Mouse (Mus musculus) midbrain, embryonic 16.5 days (tissue): ENCODE data around the gene Gm19684. TPM values are rescaled to one million over a fixed set of nuclear protein-coding genes. Genes with fewer than 3 reads are reported as not detected.
"Not testable (repeated sequence)": the region's sequence is repeated elsewhere in the genome, so short reads cannot be mapped to it uniquely, and the experiment has no call there.

Experiments used
- ATAC-seq: fragments of 200-750 bp; cut with Nextera tagmentation; 2 replicates; pipeline ENCODE4 v1.8.0; 2017; ENCODE audit warnings: moderate TSS enrichment
- H3K27ac ChIP-seq: fragments of 300-500 bp; sonication (generic); 2 replicates; pipeline ENCODE4 v1.5.1; 2014; ENCODE audit warnings: mild to moderate bottlenecking, low read length, mixed read lengths
- H3K27me3 ChIP-seq: fragments of 300-500 bp; sonication (generic); 2 replicates; pipeline ENCODE4 v1.6.1; 2014; ENCODE audit warnings: low read depth, low read length, mixed read lengths; ENCODE audit not compliant: control insufficient read depth, insufficient read depth
- H3K36me3 ChIP-seq: fragments of 300-500 bp; sonication (generic); 2 replicates; pipeline ENCODE4 v1.6.1; 2014; ENCODE audit warnings: mild to moderate bottlenecking, low read length, moderate library complexity, mixed read lengths; ENCODE audit not compliant: control insufficient read depth, insufficient read depth
- H3K4me1 ChIP-seq: fragments of 300-500 bp; sonication (generic); 2 replicates; pipeline ENCODE4 v1.6.1; 2014; ENCODE audit warnings: mild to moderate bottlenecking, low read length, mixed read lengths; ENCODE audit not compliant: control insufficient read depth, insufficient read depth
- H3K4me2 ChIP-seq: fragments of 300-500 bp; sonication (generic); 2 replicates; pipeline ENCODE4 v1.6.1; 2014; ENCODE audit warnings: mild to moderate bottlenecking, low read length, mixed read lengths
- H3K4me3 ChIP-seq: fragments of 300-500 bp; sonication (generic); 2 replicates; pipeline ENCODE4 v1.5.1; 2014; ENCODE audit warnings: low read depth, mild to moderate bottlenecking, low read length, moderate library complexity, mixed read lengths
- H3K9ac ChIP-seq: fragments of 300-500 bp; sonication (generic); 2 replicates; pipeline ENCODE4 v1.6.1; 2014; ENCODE audit warnings: low read depth, low read length, mixed read lengths
- H3K9me3 ChIP-seq: fragments of 300-500 bp; sonication (generic); replicated peaks from 2 replicates; pipeline ENCODE4 v1.6.1; 2014; ENCODE audit warnings: mild to moderate bottlenecking, low read length, mixed read lengths; ENCODE audit not compliant: control insufficient read depth, poor library complexity, severe bottlenecking
- WGBS: fragments of 180-500 bp; shearing (Covaris S2); extraction: QIAGEN DNeasy Blood & Tissue Kit; methylation state at CpG from one replicate; pipeline ENCODE4 v1.1.7; 2014; 5-methylcytosine and 5-hydroxymethylcytosine counted together
- polyA plus RNA-seq: library from polyadenylated mRNA; unstranded; fragments of >200 nt; fragmentation: Nextera tagmentation; extraction: Ambion mirVana; gene quantifications from 2 replicates; pipeline ENCODE4 v1.2.1, GENCODE M21; 2015

Gm19684 gene
- polyA plus RNA-seq, 1 experiment from 2014 or later = not detected

DNA sequence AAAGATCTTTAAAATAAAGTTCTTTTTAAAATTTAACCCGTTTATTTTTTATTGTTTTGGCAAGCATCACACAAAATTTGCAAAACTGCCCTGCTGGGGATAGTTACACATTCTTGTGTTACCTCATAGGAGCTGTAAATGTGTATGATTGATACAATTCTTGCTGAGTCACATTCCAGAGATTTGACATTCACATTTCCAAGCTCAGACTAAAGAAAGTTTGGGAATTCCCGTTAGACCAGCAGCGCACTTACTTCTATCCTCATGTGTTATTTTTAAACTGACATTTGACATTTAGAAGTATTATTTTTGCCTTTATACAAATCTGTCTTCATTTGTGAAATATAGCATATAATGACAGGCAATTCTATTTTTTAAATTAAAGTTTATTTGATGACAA, 2.6 kb downstream of the Gm19684 start:
- 77% methylated on average over 3 of the region's 3 CpGs for WGBS
- not testable (repeated sequence) for H3K36me3 ChIP-seq

DNA sequence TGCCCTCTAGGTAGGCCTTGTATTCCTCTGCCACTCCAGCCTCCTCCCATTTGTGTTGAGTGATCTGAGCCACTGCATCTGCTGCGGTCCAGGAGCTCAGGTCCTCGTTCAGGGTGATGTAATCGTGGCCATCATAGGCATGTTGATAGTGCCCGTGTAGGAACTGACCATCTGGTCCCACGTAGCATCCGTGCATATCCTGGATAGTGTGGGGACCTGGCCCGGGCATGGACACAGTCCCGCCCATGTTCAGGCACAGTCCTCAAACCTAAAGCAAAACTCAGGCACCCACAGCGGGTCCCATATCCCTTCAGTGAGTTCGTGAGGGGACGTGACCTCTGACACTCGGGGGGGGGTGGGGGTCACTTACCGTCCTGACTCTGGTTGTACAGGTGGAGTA, 7.0 kb downstream of the Gm19684 start:
- H3K4me1 ChIP-seq, H3K27ac ChIP-seq, H3K4me3 ChIP-seq, H3K9ac ChIP-seq, H3K9me3 ChIP-seq, H3K36me3 ChIP-seq, H3K27me3 ChIP-seq, ATAC-seq, H3K4me2 ChIP-seq: not testable (repeated sequence)
- 56% methylated on average over 10 of the region's 13 CpGs for WGBS

More for the DNA sequence above, 2.6 kb downstream of the Gm19684 start:
- peaks cover 12% of the 10 kb centered on the region for H3K27me3 ChIP-seq
- not testable (repeated sequence) for H3K9ac ChIP-seq, H3K9me3 ChIP-seq, ATAC-seq, H3K4me3 ChIP-seq, H3K4me2 ChIP-seq, H3K4me1 ChIP-seq, H3K27ac ChIP-seq

DNA sequence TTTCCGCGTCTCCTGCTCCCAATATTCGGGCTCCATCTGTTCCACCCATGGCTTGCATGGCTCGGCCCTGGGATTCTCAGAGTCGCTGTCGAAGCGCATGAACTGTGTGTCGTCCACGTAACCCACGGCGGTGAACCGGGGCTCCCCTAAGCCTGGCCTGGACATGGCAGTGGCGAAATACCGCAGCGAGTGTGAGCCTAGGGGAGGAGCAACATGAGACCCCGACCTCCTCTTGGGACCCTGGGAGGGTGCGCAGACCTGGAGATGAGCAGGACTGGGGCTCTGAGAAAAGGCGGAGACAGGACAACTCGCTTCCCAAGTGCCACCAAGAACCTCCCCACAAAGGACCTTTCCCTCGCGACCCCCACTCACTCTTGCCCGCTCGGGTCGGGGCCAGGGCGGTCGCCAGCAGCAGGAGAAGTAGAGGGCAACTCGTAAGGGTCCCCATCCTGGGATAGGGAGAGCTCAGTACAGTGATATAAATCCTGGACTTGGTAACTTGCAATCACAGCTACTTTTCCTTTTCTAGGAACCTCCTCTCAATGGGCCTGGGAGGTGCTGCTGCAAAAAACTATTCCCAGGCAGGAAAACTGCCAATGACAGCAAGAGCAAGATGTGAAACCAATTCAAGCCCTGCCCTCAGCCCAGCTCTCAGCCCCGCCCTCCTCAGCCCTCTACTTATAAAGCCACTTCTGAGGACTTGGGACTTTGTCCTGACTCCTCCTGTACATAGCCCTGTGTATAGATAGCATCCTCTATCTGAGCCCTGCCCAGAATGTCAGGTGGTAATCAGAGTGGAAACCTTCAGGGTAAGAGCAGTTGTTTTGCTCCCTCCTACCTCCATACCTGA, 7.7 kb downstream of the Gm19684 start, which contains the start of gene Gm7030:
Gene Gm7030 (minus strand): TSS at position 458 of the 850 bp plus-strand sequence.
- H3K36me3 ChIP-seq, H3K27ac ChIP-seq, H3K9ac ChIP-seq, H3K27me3 ChIP-seq, H3K4me2 ChIP-seq, H3K9me3 ChIP-seq, H3K4me1 ChIP-seq, H3K4me3 ChIP-seq, ATAC-seq: not testable (repeated sequence)
- 13% methylated on average over 24 of the region's 28 CpGs for WGBS

DNA sequence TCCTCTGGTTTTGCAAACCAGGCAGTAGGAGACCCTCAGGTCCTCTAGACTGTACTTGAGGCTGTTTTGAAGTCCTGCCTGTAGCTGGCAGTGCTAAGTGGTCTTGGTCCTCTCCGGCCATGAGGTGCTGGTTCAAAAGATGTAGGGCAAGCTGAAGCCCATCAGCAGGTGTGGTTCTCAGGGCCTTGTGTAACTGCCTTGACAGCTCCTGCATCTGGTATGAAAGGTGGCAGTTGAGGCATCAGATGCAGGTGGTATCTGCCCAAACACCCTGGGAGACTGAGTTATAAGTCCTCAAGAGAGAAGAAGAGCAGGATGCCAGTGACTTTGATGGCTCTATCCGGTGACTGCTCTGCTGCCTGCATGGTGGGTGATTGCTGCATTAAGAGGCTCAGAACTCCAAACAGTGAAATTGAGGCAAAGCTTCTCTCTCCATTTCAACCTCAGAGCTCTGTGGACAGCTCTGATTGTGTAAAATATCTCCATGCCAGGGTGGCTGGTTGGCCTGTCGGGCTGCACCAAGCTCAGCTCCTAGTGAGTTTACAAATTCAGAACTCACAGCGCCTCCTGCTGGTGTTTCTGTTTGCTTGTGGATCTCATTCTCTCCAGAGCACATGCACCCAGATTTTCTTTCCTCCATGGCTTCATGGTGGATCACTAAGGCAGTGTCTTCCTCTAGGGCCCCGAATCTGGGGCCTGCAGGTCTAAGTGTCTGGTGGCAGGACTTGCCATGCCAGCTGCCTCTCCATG, 10.2 kb downstream of the Gm19684 start:
- WGBS = 73% methylated on average over 5 of the region's 5 CpGs
- H3K36me3 ChIP-seq = no peaks in the 10 kb centered on the region
- no peak overlapping the region for H3K9ac ChIP-seq
- H3K27me3 ChIP-seq = no peaks in the 10 kb centered on the region
- no peaks in the 10 kb centered on the region for H3K9me3 ChIP-seq
- no peak overlapping the region for H3K27ac ChIP-seq
- H3K4me1 ChIP-seq = no peaks in the 10 kb centered on the region
- H3K4me2 ChIP-seq = no peak overlapping the region
- H3K4me3 ChIP-seq = no peak overlapping the region
- ATAC-seq = no peak

DNA sequence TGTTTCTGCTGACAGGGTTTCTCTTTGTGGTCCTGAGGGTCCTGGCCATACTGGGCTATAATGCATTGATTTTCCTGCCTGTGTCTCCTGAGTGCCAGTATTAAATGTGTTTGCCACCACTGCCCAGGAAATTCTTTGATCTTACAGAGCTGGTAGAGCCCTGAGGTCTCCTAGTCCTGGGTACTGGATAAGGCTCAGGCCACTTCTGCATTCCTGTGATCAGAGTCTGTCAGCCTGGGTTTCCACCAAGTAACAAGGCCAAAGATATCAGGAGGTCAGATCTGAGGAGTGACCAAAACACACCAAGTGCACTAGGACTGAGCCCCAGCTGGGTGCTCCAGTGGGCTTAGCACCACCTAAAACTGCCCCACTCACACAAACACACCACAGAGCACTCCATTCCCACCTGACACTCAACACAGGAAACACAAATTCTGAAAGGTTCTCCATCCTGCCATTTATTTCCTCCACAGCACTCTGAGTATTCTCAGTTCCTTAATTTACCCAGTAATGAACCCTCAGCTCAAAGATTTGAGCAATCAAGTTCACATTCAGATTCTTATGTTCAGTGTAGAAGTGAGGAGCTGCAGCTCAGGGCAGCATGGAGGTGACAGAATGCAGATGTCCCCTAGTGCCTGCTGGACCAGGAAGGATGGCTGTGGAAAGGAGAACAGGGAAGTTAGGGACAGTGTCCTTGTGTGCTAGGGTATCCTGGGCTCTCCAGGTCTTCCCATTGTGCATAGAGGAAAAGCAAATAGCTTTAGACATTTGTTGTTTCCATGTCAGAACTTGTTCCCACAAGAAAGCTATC, 14.1 kb downstream of the Gm19684 start:
- H3K4me2 ChIP-seq, H3K4me1 ChIP-seq, H3K27me3 ChIP-seq, H3K9ac ChIP-seq, H3K4me3 ChIP-seq, ATAC-seq, H3K36me3 ChIP-seq, H3K9me3 ChIP-seq, H3K27ac ChIP-seq: not testable (repeated sequence)

DNA sequence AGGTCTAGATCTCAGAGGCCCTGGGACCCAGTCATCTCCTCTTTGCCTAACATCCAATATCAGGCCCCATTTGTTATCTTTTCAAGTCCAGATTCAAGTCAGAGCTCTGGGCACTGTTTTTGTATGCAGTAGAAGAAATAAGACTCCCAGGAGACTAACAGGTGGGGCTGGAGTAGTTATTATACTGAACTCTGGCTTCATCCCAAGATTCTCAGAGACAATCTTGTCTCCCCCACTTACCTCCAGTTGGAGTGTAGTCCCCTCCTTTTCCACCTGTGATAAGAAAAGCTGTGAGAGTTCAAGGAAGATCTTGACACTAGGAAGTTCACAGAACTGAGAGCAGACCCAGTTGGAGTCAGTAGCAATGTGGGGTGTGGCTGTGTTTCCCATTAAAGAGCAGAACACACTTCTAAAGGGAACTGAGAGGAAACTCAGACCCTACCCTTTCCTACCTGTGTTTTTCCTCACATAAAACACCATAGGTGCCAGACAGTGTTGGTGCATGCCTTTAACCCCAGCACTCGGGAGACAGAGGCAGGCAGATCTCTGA, 14.9 kb downstream of the Gm19684 start:
- H3K36me3 ChIP-seq, H3K27ac ChIP-seq, H3K9ac ChIP-seq, H3K9me3 ChIP-seq, H3K27me3 ChIP-seq, H3K4me1 ChIP-seq, ATAC-seq, H3K4me2 ChIP-seq, H3K4me3 ChIP-seq: not testable (repeated sequence)
- WGBS = 75% methylated on average over 1 of the region's 1 CpGs

DNA sequence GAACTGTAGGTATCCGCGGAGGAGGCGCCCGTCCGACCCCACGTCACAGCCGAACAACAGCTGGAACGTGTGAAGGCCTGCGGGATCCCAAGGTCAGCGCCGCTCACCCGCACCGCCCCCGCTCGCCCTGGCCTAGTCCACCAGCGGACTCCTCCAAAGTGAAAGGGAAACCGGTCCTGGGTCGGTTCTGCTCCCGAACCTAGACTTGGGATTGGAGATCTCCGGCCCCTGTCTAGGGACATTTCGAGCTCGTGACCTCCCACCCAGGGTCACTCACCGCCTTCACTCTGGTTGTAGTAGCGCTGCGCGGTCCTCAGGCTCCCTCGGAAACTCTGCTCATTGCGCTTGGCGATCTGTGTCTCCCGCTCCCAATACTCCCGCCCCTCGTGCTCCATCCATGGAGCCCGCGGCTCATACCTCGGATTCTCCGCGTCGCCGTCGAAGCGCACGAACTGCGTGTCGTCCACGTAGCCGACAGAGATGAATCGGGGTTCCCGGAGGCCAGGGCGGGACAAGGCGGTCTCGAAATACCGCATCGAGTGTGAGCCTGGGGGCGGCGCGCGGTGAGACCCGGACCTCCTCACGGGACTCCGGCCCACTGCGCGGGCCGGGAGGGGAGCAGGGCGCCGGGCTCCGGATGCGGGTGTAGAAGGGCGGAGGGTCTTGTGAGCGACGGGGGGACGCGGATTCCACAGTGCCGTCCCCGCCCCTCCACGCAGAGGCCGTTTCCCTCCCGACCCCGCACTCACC, 23.8 kb downstream of the Gm19684 start:
- H3K4me3 ChIP-seq = peak overlapping the region; percentile 31
- WGBS = 2% methylated on average over 75 of the region's 78 CpGs

DNA sequence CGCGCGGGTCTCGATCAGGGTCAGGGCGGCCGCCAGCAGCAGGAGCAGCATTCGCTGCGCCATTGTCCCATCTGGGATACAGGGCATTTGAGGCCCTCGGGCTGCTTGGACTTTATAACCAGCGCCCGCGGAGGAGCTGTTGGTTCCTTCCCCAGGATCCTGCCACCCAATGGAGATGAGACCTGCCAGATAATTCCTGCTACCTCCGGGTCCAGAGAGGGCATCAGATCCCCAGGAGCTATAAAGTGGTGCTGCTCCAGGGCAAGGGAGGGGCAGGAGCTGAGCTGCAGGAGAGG, 24.3 kb downstream of the Gm19684 start:
- H3K27ac ChIP-seq, H3K9me3 ChIP-seq, H3K36me3 ChIP-seq, H3K4me1 ChIP-seq, H3K9ac ChIP-seq, ATAC-seq: not testable (repeated sequence)
- H3K27me3 ChIP-seq = peaks cover 30% of the 10 kb centered on the region
- peak overlapping the region; percentile 57 for H3K4me2 ChIP-seq
- peak overlapping the region; percentile 31 for H3K4me3 ChIP-seq
- WGBS = 2% methylated on average over 13 of the region's 13 CpGs

More for the DNA sequence above, 23.8 kb downstream of the Gm19684 start:
- Histone ChIP-seq H3K4me2 (peak overlapping the region; percentile 57), H3K9ac (0 out of 2 replicates have a peak overlapping the region, but pooled peaks have one; percentile 17), H3K27ac (no peak overlapping the region), H3K36me3 (no peaks in the 10 kb centered on the region), H3K9me3 (no peaks in the 10 kb centered on the region), H3K4me1 (peaks cover 3% of the 10 kb centered on the region; the same call in 1 of the 2 replicates), H3K27me3 (peaks cover 30% of the 10 kb centered on the region)
- ATAC-seq = peak; percentile 32; the same call in 1 of the 2 replicates
